Mouse (Mus musculus): ENCODE results near the gene Rab11fip4.

DNA sequence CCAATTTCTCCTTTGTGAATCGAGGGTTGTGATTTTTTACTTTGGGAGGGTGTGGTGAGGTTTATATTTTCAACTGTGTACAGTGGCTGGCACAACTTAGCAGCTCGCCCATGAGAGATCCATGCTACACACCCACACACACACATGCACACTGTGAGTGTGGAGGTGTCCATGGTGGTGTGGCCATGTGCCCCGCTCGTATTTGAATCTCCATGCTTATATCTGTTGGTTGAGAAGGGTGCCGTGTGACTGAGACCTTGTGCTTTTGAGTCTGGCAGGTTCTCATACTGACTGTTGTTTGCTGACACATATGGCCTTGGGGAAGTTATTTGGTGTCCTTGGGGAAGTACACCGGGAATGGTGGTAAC is 123.7 kb downstream of the Rab11fip4 start:
- no peak for TF ChIP-seq CTCF (IDR thresholded peaks at IDR 0.05; ENCODE audit: low read depth)
- no peak for TF ChIP-seq EP300 (IDR thresholded peaks at IDR 0.05; ENCODE audit: low read depth)
